Mouse (Mus musculus) colon, adult 2 months (tissue): ENCODE results near the gene Six3. TPM values are rescaled to one million over a fixed set of nuclear protein-coding genes. Genes with fewer than 3 reads are reported as not detected.

ENCODE experiments used
- polyA plus RNA-seq: library from polyadenylated mRNA; depleted of rRNA; stranded (reverse); fragments of >200 nt; gene quantifications from 2 replicates; pipeline ENCODE4 v1.2.3, GENCODE M21; 2012; rRNA removed

The Six3 gene
- not detected in 2 replicates for polyA plus RNA-seq

DNA sequence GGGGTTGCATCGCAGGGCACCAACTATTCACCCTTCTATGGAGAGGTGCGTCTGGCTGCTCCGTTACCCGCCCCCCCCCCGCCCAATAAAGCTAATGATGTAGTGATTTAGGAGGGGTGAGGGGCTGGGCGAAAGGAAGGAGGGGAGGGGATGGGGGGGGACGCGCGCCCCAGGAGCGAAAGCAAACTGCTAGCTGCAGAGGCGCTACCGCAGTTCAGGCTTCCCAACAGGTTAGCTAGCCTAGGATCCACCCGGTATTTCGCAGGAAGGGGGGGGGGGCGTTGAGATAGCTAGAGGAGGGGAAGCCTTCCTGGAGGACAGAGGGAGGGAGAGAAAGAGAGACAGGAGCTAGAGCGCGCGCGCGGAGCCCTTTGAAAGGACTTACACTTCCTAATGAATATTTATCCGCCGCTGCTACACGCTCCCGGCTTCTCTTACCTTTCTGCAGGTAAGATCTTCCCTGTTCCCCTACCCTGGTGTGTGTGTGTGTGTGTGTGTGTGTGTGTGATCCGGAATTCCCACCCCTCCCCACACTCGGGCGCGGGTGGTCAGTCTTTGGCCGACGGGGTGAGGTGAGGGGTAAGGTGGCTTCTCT lies at the start of gene Six3:
TSS of gene Six3 (plus strand) at position 343 of the 595 bp plus-strand sequence.

Other genes with a start within 250 kb of the Six3 start
- gene Six2, start 74.7 kb downstream of the Six3 start, polyA plus RNA-seq: 3.1 and 3.7 TPM in 2 replicates